Mouse (Mus musculus) cortical plate, adult 2 months (tissue): ENCODE data around the gene Mxi1.

ENCODE experiments used
- CTCF ChIP-seq: fragments of 200-500 bp; IDR thresholded peaks from 2 replicates; pipeline ENCODE4 v1.5.1; 2011; ENCODE audit warnings: mild to moderate bottlenecking, control low read depth, low read length; ENCODE audit not compliant: insufficient read depth; ENCODE audit errors: extremely low read depth
- POLR2A ChIP-seq: fragments of 200-500 bp; IDR thresholded peaks from 2 replicates; pipeline ENCODE4 v1.6.1; 2011; ENCODE audit warnings: mild to moderate bottlenecking, low read length, control low read depth; ENCODE audit not compliant: insufficient read depth; ENCODE audit errors: extremely low read depth

DNA sequence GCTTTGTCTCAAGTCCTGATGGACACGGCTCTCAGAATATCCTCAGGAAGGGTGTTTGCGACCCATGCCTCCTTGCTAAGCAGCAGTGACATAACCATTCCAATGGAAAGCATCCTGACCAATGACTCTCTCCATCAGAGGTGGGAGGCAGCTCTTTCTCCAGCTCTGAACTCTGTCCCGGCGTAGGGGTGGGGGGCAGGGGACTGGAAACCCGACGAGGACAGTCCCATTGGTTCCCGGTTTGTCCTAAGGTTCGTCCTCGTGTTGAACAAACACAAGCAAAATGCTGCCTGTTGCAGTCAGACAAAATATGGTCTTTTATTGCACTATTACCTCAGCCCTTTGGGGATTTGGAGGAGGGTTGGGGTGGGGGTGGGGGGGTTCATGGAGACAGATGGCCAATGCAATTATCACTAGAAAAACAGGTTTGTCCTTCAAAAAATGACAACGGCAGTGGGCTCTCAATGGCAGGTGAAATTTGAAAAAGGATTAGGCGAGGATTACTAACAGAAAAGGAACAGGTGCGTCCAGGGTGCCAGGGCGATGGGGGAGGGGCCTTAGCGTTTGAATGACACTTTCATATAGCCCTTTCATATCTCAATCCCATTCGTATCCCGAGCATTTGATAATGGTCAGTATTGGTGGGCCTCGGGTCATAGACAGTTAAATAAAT is 11.0 kb upstream of the Mxi1 start:
- TF ChIP-seq POLR2A, result no peak
- no peak for TF ChIP-seq CTCF
